Mouse (Mus musculus): Measurements from ENCODE around the gene Prdx2. TPM values are rescaled to one million over a fixed set of nuclear protein-coding genes. Genes with fewer than 3 reads are reported as not detected.

Prdx2 gene
- 348 and 353 TPM in 2 replicates for polyA plus RNA-seq (2015; fragmentation: Nextera tagmentation; extraction: Ambion mirVana)

GRCm38 (mm10) chr8:84969241-84970134 is at the start of gene Prdx2, which contains the start of the genes Gm49661 and Rnaseh2a:
Gene Prdx2, plus strand, starts transcription at chr8:84969587.
Gene Gm49661, minus strand, starts transcription at chr8:84969433.
Gene Rnaseh2a, minus strand, starts transcription at chr8:84969767.

GRCm38 (mm10) chr8:84936962-84937546 is 32.3 kb upstream of the Prdx2 start, which contains the start of gene Mast1:
Gene Mast1, minus strand, starts transcription at chr8:84937359.

GRCm38 (mm10) chr8:84946528-84947240 is 22.7 kb upstream of the Prdx2 start, which contains the start of gene Rtbdn:
Gene Rtbdn, plus strand, starts transcription at chr8:84946991.

GRCm38 (mm10) chr8:84978248-84978940 is 9.0 kb downstream of the Prdx2 start, which contains the start of gene Junb:
Gene Junb, minus strand, starts transcription at chr8:84978718.

DNA sequence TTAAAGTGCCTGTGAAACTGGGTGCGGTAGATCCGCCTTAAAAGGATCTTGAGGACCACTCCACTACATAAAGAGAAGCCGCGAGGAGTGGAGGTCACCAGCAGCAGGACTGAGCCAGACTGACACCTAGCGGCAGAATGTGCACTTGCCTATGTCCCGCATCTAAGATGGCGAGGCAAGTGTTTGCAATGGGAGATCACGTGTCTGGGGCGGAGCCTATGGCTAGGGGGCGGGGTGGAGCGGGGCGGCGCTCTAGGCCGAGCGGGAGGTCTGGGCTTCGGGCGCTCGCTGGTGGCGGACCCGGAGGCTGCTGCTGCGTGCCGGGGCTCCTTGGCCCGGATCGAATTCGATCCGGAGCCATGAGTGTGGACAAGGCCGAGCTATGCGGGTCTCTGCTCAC is 21.0 kb downstream of the Prdx2 start, which contains the start of gene Hook2:
Gene Hook2 (plus strand): TSS at position 255 of the 400 bp plus-strand sequence.

DNA sequence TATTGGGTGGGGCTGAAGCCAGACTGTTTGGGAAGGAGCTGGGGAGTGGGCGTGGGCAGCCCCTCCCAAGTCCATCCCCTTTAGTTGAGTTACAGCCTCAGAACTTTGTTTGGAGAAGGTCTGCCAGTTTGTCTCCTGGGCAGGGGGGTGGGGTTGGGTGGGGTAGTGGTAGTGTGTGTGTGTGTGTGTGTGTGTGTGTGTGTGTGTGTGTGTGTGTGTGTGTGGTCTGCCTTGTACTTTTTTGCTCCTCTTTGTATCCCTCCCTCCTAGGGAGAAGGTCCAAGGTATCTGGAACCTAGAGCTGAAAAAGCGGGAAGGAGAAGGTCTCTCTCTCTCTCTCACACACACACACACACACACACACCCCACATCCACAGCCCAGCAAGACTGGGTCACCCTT is 45.0 kb downstream of the Prdx2 start, which contains the start of gene Best2:
Gene Best2 (minus strand): TSS at position 101 of the 400 bp plus-strand sequence.

Small RNAs within 50 kb of the gene (microRNA-seq; reads per million reads assigned to microRNA genes)
- 0 reads per million in 2 experiments for gene Gm24197

Other genes with a start within 250 kb of the Prdx2 start
- gene G430095P16Rik, start 246.6 kb upstream of the Prdx2 start, polyA plus RNA-seq (2015; fragmentation: Nextera tagmentation; extraction: Ambion mirVana), result 6.9 and 8.4 TPM in 2 replicates
- gene Nfix, start 169.2 kb upstream of the Prdx2 start, polyA plus RNA-seq (2015; fragmentation: Nextera tagmentation; extraction: Ambion mirVana), result 43.9 and 49.1 TPM in 2 replicates
- 8.7 and 8.9 TPM in 2 replicates for gene Dand5, start 146.8 kb upstream of the Prdx2 start, polyA plus RNA-seq (2015; fragmentation: Nextera tagmentation; extraction: Ambion mirVana)
- gene Gadd45gip1, start 138.1 kb upstream of the Prdx2 start, polyA plus RNA-seq (2015; fragmentation: Nextera tagmentation; extraction: Ambion mirVana), result 66.7 and 71.6 TPM in 2 replicates
- 156 and 158 TPM in 2 replicates for gene Rad23a, start 128.9 kb upstream of the Prdx2 start, polyA plus RNA-seq (2015; fragmentation: Nextera tagmentation; extraction: Ambion mirVana)
- gene Calr, start 122.7 kb upstream of the Prdx2 start, polyA plus RNA-seq (2015; fragmentation: Nextera tagmentation; extraction: Ambion mirVana), result 182 and 260 TPM in 2 replicates
- 37.7 and 40.9 TPM in 2 replicates for gene Farsa, start 112.6 kb upstream of the Prdx2 start, polyA plus RNA-seq (2015; fragmentation: Nextera tagmentation; extraction: Ambion mirVana)
- gene Syce2, start 97.5 kb upstream of the Prdx2 start, polyA plus RNA-seq (2015; fragmentation: Nextera tagmentation; extraction: Ambion mirVana), result 11.9 and 16.7 TPM in 2 replicates
- 25.0 and 25.2 TPM in 2 replicates for gene Gcdh, start 75.7 kb upstream of the Prdx2 start, polyA plus RNA-seq (2015; fragmentation: Nextera tagmentation; extraction: Ambion mirVana)
- gene Klf1, start 67.7 kb upstream of the Prdx2 start, polyA plus RNA-seq (2015; fragmentation: Nextera tagmentation; extraction: Ambion mirVana), result 0.33 and 0.42 TPM in 2 replicates
- gene Dnase2a, start 61.0 kb upstream of the Prdx2 start, polyA plus RNA-seq (2015; fragmentation: Nextera tagmentation; extraction: Ambion mirVana), result 6.7 and 7.6 TPM in 2 replicates
- gene Mast1, start 32.2 kb upstream of the Prdx2 start, polyA plus RNA-seq (2015; fragmentation: Nextera tagmentation; extraction: Ambion mirVana), result not detected in 2 replicates
- gene Rtbdn, start 22.6 kb upstream of the Prdx2 start, polyA plus RNA-seq (2015; fragmentation: Nextera tagmentation; extraction: Ambion mirVana), result not detected in 2 replicates
- not detected in 2 replicates for gene Gm49661, start 154 bp upstream of the Prdx2 start, polyA plus RNA-seq (2015; fragmentation: Nextera tagmentation; extraction: Ambion mirVana)
- gene Rnaseh2a, start 180 bp downstream of the Prdx2 start, polyA plus RNA-seq (2015; fragmentation: Nextera tagmentation; extraction: Ambion mirVana), result 41.5 and 48.0 TPM in 2 replicates
- gene Junb, start 9.1 kb downstream of the Prdx2 start, polyA plus RNA-seq (2015; fragmentation: Nextera tagmentation; extraction: Ambion mirVana), result 11.2 and 16.5 TPM in 2 replicates
- 7.2 and 8.0 TPM in 2 replicates for gene Hook2, start 21.0 kb downstream of the Prdx2 start, polyA plus RNA-seq (2015; fragmentation: Nextera tagmentation; extraction: Ambion mirVana)
- gene Best2, start 44.9 kb downstream of the Prdx2 start, polyA plus RNA-seq (2015; fragmentation: Nextera tagmentation; extraction: Ambion mirVana), result not detected in 2 replicates
- 57.5 and 68.3 TPM in 2 replicates for gene Asna1, start 55.7 kb downstream of the Prdx2 start, polyA plus RNA-seq (2015; fragmentation: Nextera tagmentation; extraction: Ambion mirVana)
- 61.3 and 74.2 TPM in 2 replicates for gene Trir, start 57.2 kb downstream of the Prdx2 start, polyA plus RNA-seq (2015; fragmentation: Nextera tagmentation; extraction: Ambion mirVana)
- 11.4 and 12.6 TPM in 2 replicates for gene Tnpo2, start 67.3 kb downstream of the Prdx2 start, polyA plus RNA-seq (2015; fragmentation: Nextera tagmentation; extraction: Ambion mirVana)
- 9.5 and 11.5 TPM in 2 replicates for gene Fbxw9, start 90.5 kb downstream of the Prdx2 start, polyA plus RNA-seq (2015; fragmentation: Nextera tagmentation; extraction: Ambion mirVana)
- not detected in 2 replicates for gene Gm5741, start 98.4 kb downstream of the Prdx2 start, polyA plus RNA-seq (2015; fragmentation: Nextera tagmentation; extraction: Ambion mirVana)
- 24.6 and 32.1 TPM in 2 replicates for gene Dhps, start 102.2 kb downstream of the Prdx2 start, polyA plus RNA-seq (2015; fragmentation: Nextera tagmentation; extraction: Ambion mirVana)
- gene Wdr83os, start 111.2 kb downstream of the Prdx2 start, polyA plus RNA-seq (2015; fragmentation: Nextera tagmentation; extraction: Ambion mirVana), result 66.9 and 70.6 TPM in 2 replicates
- 24.8 and 28.0 TPM in 2 replicates for gene Wdr83, start 111.7 kb downstream of the Prdx2 start, polyA plus RNA-seq (2015; fragmentation: Nextera tagmentation; extraction: Ambion mirVana)
- gene Man2b1, start 113.7 kb downstream of the Prdx2 start, polyA plus RNA-seq (2015; fragmentation: Nextera tagmentation; extraction: Ambion mirVana), result 16.2 and 20.6 TPM in 2 replicates
- 0.56 and 0.58 TPM in 2 replicates for gene Zfp791, start 153.5 kb downstream of the Prdx2 start, polyA plus RNA-seq (2015; fragmentation: Nextera tagmentation; extraction: Ambion mirVana)
- gene Cks1brt, start 182.3 kb downstream of the Prdx2 start, polyA plus RNA-seq (2015; fragmentation: Nextera tagmentation; extraction: Ambion mirVana), result not detected in 2 replicates

Measured in skeletal muscle tissue, postnatal 0 days (tissue).